Mouse (Mus musculus) lung, postnatal 14 days (tissue): ENCODE data around the gene Rab12.
"Not testable (repeated sequence)": the region's sequence is repeated elsewhere in the genome, so short reads cannot be mapped to it uniquely, and the experiment has no call there.

ENCODE experiments used
- DNase-seq: peaks from one replicate; pipeline ENCODE4 v3.0.0; 2021

The Rab12 gene

DNA sequence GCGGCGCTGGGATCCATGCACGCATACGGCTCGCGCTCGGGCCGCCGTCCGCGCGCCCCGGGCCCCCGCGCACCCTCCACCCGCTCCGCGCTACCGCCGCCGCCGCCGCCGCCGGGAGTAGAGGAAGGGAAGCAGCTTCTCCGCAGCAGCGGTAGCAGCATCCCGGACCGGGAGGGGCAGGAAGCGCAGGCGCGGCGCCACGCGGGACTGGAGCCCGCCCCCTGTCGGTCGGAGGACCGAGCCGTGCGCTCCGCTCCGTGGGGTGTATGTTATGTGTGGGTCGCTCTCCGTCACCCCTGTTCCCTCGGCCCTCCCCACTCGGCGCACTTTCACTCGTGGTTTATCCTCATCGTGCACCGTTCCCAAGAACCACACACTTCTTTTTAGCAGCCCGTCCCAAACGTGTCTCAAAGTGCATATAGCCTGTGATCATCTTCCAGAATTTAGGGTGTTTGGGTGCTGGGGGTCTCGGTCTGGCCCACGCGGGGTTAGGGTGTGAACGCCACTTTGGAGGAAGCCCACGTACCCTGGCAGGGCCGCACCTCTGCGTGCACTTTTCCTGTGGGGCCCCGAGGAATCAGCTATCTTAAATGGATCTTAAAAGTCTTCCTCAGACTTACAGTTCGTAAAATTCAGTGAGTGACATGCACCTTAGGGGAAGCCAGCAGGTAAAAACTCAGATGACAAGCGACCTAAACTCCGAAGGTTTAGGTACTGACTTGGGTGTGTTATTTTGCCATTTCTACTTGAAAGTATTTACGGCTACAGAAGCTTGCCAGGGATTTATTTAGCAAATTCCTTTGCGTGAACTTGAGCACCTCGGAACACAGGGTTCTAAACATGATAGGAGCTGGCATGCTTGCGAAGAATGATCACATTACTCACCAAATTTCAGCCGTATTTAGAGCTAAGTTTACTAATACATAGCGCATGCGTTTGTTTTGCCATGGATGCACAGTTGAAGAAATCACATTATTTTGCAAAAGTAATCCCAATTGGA lies at the start of gene Rab12:
TSS of gene Rab12 (minus strand) at position 176 of the 1,000 bp plus-strand sequence.
- DNase-seq = peak; percentile 91

DNA sequence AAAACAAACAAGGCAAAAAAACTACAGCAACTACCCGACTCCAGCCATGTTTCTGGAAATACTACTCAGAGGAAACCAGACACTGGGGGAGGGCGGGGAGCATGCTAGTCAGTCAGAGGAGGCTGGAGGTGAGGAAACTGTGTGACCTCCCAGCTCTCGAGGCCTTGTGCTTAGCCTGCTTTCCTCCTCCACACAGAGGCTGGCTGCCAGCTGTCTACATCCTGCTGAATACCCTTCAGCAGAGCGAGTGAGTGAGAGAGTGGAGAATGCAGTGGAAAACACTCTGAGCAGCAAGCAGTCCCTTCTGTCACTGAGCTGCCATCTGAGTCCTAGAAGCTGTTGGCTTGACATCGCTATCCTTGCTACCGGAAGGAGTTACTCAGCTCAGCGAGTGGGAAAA lies 44.7 kb upstream of the Rab12 start:
- DNase-seq = peak; percentile 59

DNA sequence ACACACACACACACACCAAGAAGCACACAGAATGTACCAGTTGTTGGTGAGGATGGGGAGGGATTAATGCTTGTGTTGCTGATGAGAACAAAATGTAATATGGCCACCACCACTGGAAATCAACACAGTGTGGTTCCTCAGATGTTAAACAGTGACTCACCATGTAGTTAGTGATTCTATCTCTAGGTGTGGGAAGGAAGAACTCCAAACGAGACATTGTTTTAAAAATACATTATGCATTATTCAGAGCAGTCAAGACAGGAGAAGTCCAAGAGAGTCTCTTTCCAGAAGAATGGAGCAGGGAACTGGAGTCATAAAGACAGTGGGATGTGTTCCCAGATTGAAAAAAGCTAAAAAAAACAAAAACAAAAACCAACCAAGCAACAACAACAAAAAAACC lies 44.0 kb upstream of the Rab12 start:
- no peak for DNase-seq

DNA sequence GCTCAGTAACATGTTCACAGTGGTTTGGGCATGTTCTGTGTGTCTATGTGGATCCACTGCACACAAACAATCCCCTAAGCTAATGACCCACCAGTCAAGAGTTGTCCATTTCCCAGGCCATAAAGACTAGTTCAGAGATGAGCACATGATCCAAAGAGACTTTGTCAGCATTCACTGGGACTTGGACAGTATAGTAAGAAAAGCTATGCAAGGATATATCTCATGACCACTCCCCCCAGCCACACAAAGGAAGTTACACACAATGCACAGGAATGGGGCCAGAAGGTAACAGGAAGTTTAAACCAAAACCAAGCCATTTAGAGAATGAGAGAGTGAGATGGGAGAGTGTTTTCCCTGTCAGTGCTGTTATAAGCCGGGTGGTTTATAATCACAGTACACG lies 41.9 kb upstream of the Rab12 start:
- DNase-seq = peak; percentile 21

DNA sequence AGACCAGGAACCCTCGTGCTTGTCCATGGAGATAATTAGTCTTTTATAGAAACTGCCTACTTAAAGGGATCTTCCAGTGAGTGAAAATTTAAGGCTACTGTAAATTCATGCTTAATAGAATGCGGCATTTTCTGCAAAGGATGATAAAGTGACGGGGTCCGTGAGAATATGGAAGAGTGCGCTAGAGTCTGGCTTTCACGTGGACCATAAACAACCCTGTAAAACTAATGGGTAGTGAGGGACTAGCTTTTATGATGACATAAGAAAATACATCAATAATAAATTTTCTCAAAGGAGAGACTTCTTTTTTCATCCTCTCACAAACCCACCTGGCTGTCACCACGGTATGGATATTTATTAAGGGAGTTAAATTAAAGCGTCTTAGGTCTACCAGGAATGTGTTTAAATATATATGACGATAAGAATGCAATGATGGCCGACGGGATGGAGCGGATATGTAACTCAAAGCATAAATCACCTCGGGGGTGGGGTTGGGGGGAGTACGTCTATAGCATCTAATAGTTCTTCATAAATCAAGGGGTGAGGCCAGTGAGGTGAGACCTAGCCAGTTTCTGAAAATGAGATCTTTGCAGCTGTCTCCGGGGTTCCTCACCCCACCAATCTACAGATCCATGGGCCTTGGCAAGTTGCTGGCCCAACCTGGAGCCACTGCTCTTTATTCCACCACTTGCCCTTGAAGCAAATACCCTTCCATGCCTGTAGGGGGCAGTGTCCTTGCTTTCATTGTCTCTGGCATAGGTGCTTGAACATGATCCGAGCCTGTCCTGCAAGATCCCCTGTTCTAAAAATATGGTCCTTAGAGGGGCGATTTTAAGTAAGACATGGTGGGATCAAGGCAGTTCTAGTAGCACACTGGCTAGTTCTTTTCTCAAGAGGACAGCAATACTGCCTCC lies 39.1 kb upstream of the Rab12 start:
- DNase-seq = no peak

DNA sequence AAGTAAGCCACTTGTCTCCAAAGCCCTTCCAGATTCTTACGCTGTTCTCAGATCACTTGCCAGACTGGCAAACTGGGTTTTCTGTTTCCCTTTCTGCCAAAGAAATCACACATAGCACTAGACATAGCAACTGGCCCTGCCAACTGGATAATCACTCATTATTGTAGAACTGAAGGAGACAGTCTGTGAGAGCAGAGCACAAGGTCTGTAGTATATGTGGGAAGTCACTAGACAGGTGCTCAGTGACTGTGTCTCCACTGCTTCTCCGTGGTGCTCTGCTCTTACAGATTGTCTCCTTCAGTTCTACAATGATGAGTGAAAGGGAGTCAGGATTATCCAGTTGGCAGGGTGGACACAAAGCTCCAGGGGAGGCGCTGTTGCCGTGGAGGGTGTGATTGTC lies 33.2 kb upstream of the Rab12 start:
- DNase-seq = no peak

DNA sequence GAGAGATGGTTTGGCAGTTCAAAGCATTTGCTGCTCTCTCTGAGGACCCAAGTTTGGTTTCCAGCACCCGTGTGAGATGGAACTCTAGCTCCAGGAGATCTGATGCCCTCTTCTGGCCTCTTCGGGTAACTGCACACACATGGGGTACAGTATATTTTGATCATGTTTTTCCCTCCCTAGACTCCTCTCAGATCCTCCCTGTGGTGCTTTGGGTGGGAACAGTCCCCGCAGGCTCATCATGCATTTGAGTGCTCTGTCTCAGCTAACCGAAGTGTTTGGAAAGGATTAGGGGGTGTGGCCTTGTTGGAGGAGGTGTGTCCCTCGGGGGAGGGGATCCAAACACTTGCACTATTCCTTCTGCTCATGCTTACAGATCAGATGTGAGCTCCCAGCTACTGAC lies 31.0 kb upstream of the Rab12 start:
- no peak for DNase-seq

DNA sequence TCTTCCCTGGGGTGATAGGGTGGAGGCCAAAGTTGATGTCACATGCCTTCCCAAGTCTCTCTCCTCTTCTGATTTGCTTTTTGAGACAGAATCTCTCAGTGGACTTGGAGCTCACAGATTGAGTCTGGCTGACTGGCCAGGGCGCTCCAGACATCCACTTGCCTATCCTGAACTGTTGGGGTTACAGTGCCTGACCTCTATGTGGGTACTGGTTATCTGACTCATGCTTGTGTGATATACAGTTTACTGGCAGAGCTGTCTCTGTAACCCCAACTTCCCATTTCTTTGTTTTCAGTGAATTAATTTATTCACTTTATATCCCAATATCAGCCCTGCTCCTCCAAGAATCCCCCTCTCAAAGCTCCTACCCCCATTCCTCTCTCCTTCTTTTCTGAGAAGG lies 12.8 kb upstream of the Rab12 start:
- no peak for DNase-seq

DNA sequence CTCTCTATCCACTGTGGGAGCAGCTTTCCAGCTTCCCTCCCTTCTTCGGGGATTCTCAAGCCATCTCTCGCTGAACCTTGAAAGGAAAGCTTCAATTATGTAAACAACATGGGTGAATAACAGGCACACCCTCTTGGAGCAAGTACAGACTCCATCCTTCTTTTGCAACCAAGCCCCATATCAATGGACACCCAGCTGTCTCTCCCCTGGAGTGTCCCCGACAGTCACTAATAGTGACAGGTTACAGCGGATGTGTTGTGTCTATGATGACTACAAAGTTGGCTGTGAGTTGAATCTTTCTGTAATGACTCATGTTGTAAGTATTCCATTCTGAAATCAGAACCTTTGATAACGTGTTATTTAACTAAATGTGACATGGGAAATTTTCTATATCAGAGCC lies 3.9 kb upstream of the Rab12 start:
- no peak for DNase-seq

DNA sequence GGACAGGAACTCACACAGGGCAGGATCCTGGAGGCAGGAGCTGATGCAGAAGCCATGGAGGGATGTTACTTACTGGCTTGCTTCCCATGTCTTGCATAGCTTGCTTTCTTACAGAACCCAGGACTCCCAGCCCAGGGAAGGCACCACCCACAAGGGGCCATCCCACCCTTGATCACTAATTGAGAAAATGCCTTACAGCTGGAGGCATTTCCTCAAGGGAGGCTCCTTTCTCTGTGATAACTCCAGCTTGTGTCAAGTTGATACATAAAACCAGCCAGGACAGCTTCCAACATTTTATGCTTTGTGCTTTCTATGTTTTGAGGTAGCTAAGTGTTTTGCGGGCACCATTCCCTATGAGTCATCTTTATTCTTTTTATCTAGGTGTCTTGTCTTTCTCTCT lies 3.1 kb upstream of the Rab12 start:
- not testable (repeated sequence) for DNase-seq

DNA sequence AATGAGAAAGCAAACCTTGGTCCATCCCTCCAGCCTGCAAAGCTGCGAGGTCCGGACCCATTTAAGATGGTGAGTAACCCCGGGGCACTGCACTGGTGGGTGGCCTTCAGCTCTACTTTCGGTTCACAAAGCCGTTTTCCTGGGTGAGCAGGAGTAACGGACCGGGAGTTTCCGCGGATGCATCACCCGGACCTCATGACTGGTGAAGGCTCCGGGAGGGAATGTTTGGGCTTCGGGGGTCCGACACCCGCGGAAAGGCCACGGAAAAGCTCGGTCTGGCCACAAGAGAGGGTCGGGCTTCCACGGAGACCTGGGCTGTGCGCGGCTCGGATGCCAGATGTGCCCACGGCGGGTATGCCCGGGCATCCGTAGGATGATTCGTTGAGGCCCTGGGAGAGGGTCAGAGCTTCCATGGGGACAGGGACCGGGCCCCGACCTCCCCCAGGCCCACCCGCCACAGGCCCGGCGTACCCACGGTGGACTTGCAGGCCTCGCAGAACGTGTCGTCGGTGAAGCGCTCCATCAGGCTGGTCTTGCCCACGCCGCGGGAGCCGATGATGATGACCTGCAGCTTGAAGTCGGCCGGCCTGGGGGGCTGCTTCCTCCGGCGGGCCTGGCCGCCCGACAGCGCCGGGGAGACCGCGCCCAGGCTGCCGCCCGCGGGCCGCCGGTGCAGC lies 514 bp downstream of the Rab12 start:
- DNase-seq = peak; percentile 29

DNA sequence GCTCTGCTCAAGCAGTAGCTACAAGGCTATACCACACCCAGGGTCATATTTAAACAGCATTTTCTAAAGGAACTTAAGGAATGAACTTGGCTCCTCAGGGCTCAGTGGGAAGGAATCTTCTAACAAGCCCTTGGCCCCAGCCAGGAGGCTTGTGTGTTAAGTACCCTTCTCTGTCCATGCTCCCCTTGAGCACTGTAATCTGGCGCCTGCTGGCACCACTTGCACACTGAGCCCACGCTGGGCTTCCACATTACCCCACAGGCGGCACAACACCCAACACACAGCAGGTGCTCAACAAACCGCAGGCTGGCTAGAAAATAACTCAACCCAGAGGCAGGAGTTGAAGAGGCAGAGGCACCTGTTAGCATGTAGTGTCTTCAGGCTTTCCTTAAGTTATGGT lies 2.6 kb downstream of the Rab12 start:
- DNase-seq = no peak

DNA sequence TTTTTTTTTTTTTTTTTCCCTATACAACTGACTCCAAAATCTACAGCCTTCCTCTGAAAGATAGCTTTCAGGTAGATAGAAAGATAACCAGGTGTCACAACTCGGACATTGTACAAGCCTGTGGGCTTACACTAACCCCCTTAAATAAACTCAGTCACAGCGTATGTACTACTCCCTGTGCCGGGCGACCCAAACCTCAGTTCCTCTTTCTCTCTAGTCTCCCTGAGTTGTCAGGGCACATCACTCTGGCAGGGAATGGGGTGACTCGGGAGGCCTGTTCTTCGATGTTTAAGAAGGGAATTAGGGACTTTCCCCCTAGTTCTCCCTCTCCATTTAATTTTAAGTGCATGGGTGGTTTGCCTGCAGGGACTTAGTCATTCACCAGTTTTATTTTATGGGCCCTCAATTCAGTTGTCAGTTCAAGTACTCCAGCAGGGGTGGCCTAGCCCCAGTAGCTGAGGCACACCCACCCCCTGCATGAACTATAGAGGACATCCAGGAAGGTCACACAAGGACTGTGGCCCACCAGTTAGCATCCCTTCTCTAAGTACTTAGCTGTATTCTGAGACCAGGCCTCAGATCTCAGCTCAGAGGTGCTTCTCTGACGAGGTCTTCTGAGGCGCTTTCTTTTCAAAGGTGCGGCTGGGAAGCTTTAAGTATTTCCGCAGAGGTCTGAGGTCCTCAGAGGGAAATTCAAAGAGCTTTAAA lies 5.1 kb downstream of the Rab12 start:
- DNase-seq = no peak

DNA sequence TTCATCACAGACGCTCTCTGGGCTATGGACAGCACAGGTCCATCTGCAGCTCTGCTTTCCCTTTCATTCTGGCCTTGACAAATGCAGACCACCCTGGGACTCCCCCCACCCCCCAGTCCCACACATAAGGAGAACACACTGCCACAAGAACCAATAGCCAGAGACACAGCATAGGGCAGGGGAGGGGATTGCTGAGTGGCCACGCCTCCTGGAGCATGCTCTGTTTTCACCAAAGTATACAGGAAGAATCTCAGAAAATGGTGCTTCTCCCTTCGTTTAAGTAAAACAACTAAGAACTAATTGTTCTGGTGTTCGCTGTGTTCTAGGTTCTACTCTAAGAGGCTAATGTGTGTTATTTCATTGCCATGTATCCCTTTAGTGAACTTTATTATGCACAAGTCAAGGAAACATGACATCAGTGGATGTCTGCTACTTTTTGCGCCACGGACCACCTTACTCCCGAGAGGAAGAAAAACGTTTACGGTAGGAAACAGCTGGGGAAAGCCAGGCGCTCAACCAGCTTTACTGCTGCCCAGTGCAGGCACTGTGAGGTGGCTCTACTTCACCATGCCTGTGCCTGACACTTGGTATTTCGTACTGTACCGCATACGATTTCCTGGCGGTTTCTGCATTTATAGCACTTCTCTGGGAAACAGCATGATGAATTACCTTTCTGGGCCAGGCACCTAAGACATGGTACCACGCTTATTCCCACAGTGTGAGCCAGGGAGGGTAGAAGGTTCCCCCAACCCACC lies 7.2 kb downstream of the Rab12 start:
- DNase-seq = no peak

DNA sequence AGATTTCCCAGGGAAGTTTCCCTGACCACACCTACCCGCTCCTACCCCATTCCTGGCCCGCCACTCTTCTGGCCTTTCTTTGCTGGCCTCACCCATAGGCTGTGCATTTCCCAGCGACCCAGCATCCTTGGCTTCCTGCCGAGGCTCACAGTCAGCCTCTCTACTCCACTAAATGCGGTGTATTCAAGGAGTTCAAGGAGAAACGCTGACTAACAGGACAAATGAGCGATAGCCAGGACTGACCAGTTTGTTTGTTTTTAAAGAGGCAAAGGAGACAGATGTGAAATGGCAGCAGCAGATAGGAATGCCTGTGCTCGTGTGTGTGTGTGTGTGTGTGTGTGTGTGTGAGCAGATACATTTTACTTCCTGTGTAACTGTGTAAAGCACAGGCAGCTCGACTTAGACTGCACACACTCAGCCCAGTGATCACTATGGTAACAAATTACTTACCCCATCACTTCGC lies 9.3 kb downstream of the Rab12 start:
- peak; percentile 63 for DNase-seq

DNA sequence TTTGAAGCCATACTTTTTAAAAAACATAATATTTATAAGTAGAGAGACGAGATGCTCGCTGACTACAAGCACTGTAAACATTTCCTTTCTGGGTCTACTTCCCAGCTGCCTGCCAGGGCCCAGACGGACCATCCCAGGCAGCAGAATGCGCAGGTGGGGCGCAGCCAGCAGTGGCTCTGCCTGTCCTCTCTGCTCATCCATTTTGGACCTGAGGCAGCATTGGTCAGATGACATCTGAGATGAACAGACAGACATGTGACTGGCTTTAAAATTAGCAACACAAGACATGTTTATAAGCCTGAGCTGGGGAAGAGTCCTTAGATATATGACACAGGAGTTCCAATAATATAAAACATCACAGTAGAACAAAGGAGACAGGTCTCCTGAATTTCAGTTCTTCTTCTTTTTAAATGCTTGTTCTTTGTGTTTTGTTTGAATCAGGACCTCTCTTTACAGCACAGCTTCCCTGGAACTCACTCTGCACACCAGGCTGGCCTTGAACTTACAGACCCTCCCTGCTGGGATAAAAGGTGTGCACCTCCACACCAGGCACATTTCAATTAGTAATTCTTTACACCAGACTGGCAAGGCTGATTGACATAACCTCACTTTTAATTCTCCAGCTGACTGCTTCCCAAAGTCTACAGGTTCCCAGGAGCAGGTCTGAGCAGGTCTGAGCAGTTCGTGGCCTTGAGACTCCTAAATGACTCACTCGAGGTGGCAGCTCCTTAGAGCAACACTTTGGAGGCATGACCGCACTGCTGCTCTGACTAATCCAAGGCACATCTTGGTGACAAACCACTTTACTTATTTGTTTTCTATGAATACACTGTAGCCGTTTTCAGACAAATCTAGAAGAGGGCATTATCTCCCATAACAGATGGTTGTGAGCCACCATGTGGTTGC lies 12.2 kb downstream of the Rab12 start:
- DNase-seq = no peak

DNA sequence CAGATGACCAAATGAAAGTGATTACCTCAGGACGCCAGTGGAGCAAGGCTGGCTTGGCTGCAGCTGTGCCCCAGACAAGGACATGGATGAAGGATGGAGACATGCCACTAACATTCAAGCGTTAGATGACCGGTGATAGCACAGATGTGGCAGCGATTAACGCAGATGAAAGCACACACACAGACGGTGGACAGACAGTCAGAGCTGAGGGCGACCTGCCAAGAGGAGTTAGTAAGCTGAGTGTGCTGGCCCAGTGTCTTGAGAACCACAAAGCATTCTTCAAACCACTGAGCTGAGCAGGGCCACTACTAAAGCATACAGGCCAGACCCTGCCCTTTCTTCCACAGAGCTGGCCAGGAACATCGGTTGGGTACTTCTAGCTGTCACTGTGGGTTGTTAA lies 14.6 kb downstream of the Rab12 start:
- DNase-seq = no peak

DNA sequence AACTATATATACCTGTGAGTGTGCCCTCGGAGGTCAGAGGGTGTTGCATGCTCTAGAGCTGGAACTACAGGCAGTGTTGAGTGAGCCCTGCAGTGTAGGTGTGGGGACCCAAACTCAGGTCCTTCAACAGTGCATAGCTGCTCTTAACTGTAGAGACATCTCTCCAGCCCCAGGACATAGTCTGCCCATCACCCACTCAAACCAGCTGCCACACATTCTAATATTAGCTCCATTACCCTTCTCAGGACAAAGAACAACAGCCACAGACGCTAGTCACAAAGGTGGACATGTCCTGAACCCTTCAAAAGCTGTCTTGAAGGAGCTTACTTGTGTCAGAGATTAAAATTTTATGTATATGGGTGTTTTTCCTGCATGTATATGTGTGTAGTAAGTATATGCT lies 15.3 kb downstream of the Rab12 start:
- DNase-seq = no peak

DNA sequence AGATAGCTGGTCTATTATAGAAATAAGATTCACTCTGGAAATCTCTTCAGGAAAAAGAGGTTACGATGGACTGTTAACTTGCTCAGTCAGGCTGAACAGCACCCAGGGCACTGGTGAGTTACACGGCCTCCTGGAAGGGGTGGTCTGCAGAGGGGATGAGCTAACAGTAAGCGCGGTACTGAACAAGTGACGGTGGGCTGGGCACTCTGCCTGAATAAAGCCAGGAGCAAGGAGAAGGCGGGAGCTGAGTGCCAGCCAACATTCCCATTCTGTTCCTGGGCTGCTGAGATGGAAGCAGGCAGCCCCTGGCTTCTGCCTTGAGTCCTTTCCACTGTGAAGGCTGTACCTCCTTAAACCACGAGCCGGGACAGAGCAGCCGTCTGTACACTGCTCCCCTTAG lies 16.1 kb downstream of the Rab12 start:
- DNase-seq = no peak

DNA sequence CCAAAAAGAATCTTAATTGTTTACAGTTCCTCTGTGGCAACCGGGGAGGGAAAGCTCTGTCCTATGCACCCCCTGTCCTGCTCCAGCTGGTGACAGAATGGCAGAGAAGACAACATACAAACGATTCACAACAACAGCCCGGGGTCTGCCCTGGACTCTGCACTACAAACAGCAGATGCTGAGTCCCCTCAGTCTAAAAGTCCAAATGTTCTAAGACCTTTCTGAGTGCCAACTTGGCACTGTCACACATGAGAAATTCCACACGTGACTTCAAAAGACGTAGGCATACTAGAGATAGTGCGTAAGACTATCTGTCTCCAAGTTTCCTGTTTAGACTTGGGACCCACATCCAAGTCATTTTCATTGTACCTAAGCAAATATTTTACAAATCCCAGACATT lies 16.7 kb downstream of the Rab12 start:
- DNase-seq = no peak

DNA sequence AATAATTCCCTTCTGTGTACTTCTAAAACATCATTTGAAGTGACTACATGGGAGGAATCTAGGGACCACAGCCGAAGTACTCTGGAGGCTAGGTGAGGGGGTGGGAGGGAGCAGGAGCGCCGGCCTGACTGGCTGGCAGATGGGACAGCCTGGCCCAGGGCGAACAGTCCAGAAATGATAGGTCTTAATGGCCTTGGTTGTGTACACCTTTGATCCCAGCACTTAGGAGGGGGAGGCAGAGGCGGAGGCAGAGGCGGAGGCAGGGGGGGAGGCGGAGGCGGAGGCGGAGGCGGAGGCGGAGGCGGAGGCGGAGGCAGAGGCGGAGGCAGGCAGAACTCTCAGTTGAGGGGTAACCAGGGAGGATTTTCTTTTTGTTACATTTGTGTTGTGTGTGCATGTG lies 20.9 kb downstream of the Rab12 start:
- DNase-seq = no peak
